Mouse (Mus musculus): ENCODE measurements around the gene Gm44503. TPM values are rescaled to one million over a fixed set of nuclear protein-coding genes. Genes with fewer than 3 reads are reported as not detected.

The Gm44503 gene
- total RNA-seq, 1 experiment from 2014 or later, result not detected

DNA sequence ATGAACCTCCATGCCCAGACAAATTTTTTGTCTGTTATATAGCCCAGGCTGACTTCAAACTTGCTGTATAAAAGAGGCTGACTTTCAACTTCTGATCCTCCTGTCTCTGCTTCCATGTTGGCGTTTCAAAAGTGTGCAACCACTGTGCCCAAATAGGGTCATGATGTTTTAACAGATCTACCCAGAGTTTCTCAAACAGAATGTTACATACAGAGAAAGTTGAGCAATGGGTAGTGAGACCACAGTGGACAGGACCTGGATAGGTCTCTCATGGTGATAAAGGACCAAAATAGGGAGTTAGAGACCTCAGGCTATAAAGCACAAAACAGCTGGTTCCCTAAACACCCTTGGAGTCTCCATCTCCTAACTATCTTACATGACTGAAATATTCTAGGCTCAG lies 71.8 kb downstream of the Gm44503 start:
- DNase-seq, result no peak

DNA sequence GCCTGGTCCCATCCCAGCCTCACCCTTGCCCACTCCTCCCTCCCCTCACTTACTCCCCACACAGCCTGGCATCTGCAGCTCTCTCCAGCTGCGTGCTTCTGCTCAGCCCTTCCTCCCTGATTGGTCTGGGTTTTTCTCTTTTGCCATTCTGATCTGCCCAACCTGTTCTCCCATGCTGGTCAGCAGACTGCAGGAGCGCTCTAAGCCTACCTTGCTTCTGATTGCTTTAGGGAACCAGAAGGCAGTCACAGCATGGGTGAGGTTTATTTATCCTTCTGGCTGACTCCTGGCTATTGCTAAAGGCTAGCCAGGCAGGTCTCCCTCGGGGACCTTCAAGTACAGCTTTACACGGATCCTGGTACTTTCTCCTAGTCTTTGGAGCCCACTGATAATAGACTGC lies 72.8 kb downstream of the Gm44503 start:
- no peak for DNase-seq

- DNase-seq, result no peak
Measured at GRCm38 (mm10) chr9:73033406-73033805, 74.8 kb downstream of the Gm44503 start.

- DNase-seq, result peak; percentile 96
Measured at GRCm38 (mm10) chr9:73039222-73039945, 80.7 kb downstream of the Gm44503 start.

GRCm38 (mm10) chr9:73040080-73040479 lies 81.4 kb downstream of the Gm44503 start, which contains the start of gene Pigb:
TSS of gene Pigb (minus strand) at chr9:73040378.
- DNase-seq, result peak; percentile 45

- peak; percentile 93 for DNase-seq
Measured at GRCm38 (mm10) chr9:73044146-73045079, 85.8 kb downstream of the Gm44503 start, which contains the start of gene Rab27a. TSS of gene Rab27a (plus strand) at chr9:73044854.

GRCm38 (mm10) chr9:73045204-73045603 lies 86.6 kb downstream of the Gm44503 start:
- no peak for DNase-seq

- no peak for DNase-seq
Measured at GRCm38 (mm10) chr9:73045711-73046110, 87.1 kb downstream of the Gm44503 start.

DNA sequence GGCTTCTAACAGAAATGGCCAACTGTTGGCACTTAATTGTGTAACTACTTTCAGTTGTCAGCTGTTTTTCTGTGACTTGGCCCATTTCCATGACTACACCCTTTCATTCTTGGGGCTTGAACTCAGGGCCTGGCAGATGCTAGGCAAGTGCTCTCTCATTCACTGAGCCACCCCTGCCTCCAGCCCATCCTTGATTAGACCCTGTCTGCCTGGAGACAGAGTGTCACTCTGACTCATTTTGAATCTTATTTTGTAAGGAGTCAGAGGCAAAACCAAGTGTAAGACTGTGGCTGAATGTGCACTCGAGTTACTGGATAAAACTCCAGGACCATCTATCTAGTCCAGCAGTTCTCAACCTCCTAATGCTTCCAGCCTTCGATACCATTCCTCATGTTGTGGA lies 89.3 kb downstream of the Gm44503 start:
- DNase-seq, result no peak

DNA sequence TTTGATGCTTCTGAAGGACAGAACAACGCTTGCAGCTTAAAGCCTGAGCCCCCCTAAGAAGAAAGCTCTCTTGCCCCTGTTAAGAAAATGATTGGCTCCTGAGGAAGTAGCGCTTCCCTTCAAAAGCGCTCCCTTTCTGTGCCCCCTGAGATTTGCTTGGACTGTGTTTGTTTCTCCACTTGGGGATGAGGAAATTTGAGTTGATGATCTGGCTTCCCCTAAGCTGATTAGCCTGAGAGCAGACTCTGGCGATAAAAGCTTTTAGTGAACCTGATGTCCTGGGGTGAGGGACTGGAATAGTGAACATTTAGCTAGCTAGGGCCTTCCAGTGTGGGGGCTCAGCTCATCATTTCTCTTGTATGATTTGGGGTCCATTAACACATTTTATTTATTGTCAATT lies 90.3 kb downstream of the Gm44503 start:
- DNase-seq, result no peak

- DNase-seq, result no peak
Measured at GRCm38 (mm10) chr9:73049833-73050232, 91.2 kb downstream of the Gm44503 start.

DNA sequence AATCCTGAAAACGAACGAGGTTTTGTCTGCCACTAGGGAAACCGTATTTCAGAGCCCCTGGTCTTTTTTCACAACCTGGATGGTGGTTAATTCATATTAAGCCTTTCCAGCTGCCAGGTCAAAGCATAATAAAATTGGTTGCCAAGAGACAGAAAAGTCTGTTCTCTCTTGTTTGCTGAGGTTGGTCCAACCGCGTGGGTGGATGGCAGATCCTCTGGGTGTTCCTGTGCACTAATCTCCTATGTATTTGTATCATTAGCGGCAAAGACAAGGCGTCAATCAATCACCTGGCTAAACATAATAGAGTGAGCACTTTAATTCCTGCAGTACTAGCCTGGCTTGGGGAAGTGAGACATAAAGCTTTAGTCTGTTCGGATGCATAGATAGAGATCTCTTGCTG lies 92.0 kb downstream of the Gm44503 start:
- peak; percentile 36 for DNase-seq

- peak; percentile 65 for DNase-seq
Measured at GRCm38 (mm10) chr9:73055441-73055911, 96.8 kb downstream of the Gm44503 start.

DNA sequence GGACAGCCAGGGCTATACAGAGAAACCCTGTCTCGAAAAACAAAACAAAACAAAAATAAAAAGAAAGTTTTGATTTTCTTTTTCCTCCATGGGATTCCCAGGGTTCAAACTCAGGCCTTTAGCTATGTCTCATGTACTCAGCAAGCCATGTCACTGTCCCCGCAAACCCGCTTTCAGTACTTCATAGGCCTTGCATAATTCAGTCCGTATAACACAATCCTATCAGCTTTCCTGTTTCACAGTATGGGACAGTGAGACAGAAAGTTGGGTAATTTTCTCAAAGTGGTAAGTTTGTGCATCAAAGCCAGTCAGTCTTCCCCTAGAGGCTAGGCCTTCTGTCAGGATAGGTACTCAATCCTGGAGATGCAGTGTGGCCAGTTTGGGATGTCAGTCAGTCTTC lies 100.6 kb downstream of the Gm44503 start:
- DNase-seq, result no peak

GRCm38 (mm10) chr9:73063621-73064290 lies 105.1 kb downstream of the Gm44503 start:
- DNase-seq, result peak; percentile 55

Small RNA genes lying within 50 kb of the gene (microRNA-seq; reads per million reads assigned to microRNA genes)
- gene Gm27353, result 0 reads per million in 2 experiments

Other genes starting within 250 kb of the Gm44503 start
- gene Prtg, start 152.0 kb upstream of the Gm44503 start, total RNA-seq (2021), result 0.22 and 0.45 TPM in 2 replicates
- gene Pygo1, start 33.2 kb upstream of the Gm44503 start, total RNA-seq (2021), result 3.0 and 3.4 TPM in 2 replicates
- 0.78 and 1.1 TPM in 2 replicates for gene Dyx1c1, start 67 bp upstream of the Gm44503 start, total RNA-seq (2021)
- 11.6 and 13.3 TPM in 2 replicates for gene Ccpg1os, start 26.5 kb downstream of the Gm44503 start, total RNA-seq (2021)
- 92.7 and 97.7 TPM in 2 replicates for gene Ccpg1, start 26.6 kb downstream of the Gm44503 start, total RNA-seq (2021)
- 10.6 and 12.1 TPM in 2 replicates for gene Pigb, start 81.5 kb downstream of the Gm44503 start, total RNA-seq (2021)
- gene Rab27a, start 86.0 kb downstream of the Gm44503 start, total RNA-seq (2021), result 27.4 and 28.0 TPM in 2 replicates
- gene Khdc3, start 143.0 kb downstream of the Gm44503 start, total RNA-seq (2021), result 0.19 and 1.1 TPM in 2 replicates
- gene Gm20509, start 143.6 kb downstream of the Gm44503 start, total RNA-seq (2021), result not detected in 2 replicates
- gene Rsl24d1, start 154.6 kb downstream of the Gm44503 start, total RNA-seq (2021), result 59.3 and 64.6 TPM in 2 replicates

Measured in adrenal gland, postnatal 14 days (tissue).